9 mouse cellular contexts compared by ENCODE assay signal in the genomic region with DNA sequence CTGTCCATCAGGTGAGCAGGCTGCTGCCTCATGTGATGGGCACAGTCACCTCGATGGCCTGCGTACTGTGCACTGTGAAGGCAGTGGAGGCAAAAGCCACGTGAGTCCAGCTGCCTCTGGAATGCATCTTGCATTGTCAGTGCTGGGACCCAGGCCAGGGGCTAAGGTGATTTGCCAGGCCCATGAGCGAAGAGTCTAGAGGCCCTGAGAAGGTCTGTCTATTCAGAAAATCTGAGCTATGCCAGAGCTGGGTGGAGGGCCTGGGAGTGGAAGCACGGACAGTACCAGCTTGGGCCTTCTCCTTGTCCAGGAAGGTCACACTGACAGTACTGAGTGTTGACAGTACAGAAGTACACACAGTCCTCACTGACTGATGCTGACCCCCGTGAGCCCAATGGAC. TPM values are rescaled to one million over a fixed set of nuclear protein-coding genes. Genes with fewer than 3 reads are reported as not detected.
DNase-seq lines count a peak whose midpoint lies in the region; ATAC-seq and TF ChIP-seq lines count a peak whose summit lies in the region.
"Had no signal": no experiment of that assay in that cellular context is flagged by ENCODE, and none has a peak within 500 bp of the region (broad histone marks: within the 10 kb centered on the region; RNA-seq: fewer than 3 reads in every experiment).

No protein-coding gene starts in this region.

- peaks cover 16% of the 10 kb centered on the region for H3K4me1 ChIP-seq in lung, postnatal 0 days (ENCODE audit: insufficient read depth, low read depth, low read length)

- H3K4me3 ChIP-seq in lung, postnatal 0 days (ENCODE audit: low read depth, low read length): no peak overlapping the region

- no peak for ATAC-seq in lung, postnatal 0 days

- 59% methylated on average over 6 of the region's 6 CpGs for WGBS in lung, postnatal 0 days

- peaks cover 47% of the 10 kb centered on the region for H3K36me3 ChIP-seq in lung, postnatal 0 days (ENCODE audit: insufficient read depth, low read length)

- no peaks in the 10 kb centered on the region for H3K27me3 ChIP-seq in lung, postnatal 0 days (replicated peaks; ENCODE audit: insufficient read depth, low read length)

- H3K9me3 ChIP-seq in lung, postnatal 0 days (ENCODE audit: low read length): no peaks in the 10 kb centered on the region

- no peak overlapping the region for H3K4me2 ChIP-seq in lung, postnatal 0 days (replicated peaks; ENCODE audit: low read depth, low read length)

- no peak overlapping the region for H3K27ac ChIP-seq in lung, postnatal 0 days (ENCODE audit: low read length)

- no peak for TF ChIP-seq CTCF in lung, postnatal 0 days (IDR thresholded peaks at IDR 0.05)

- no peak overlapping the region for H3K9ac ChIP-seq in lung, postnatal 0 days (replicated peaks; ENCODE audit: low read depth)

- no peak for TF ChIP-seq EP300 in lung, postnatal 0 days (IDR thresholded peaks at IDR 0.05)

- DNase-seq in lung, adult 18-20 months: peak; percentile 75 to 80
- DNase-seq in lung, postnatal 0 days (ENCODE audit: low spot score): no peak
- peak; percentile 79 to 85 for DNase-seq in heart, adult 9 months (ENCODE audit: low spot score in 2 of 2)
- DNase-seq in heart, postnatal 4 days: peak; percentile 87
- DNase-seq in lung, postnatal 36 days: peak; percentile 79
- no peak for DNase-seq in left cerebral cortex, postnatal 14 days (ENCODE audit: low spot score in 2 of 2)
- DNase-seq in layer of hippocampus, adult 9-11 months: no peak
- DNase-seq in cerebellum, postnatal 4 days (ENCODE audit: low spot score in 2 of 2): no peak
- DNase-seq: gastrocnemius, postnatal 36 days had no signal

- intact Hi-C loops in left cerebral cortex, postnatal 14 days (cut with DNase I): no loop called here

RNA-seq across cellular contexts. Expression of a gene that starts 23.4 kb away (rescaled TPM):
- 97.0 TPM in 2 replicates for polyA plus RNA-seq in lung, postnatal 0 days (2015; fragmentation: Nextera tagmentation; extraction: Ambion mirVana)
- total RNA-seq in heart, postnatal 4 days (2021): 100 to 1,000 TPM; 254 to 273 TPM
- total RNA-seq in left cerebral cortex, postnatal 14 days (2021): 1 to 10 TPM; 7.1 to 8.3 TPM

Comparison
In these comparisons a context has a peak if more than half of its experiments do, and no peak if none do; other contexts are left out.
1. DNase-seq: peak in lung, adult 18-20 months (2 of 2), heart, adult 9 months (2 of 2), heart, postnatal 4 days (single experiment) and lung, postnatal 36 days (single experiment); none in lung, postnatal 0 days (single experiment), left cerebral cortex, postnatal 14 days (0 of 2), layer of hippocampus, adult 9-11 months (single experiment) and cerebellum, postnatal 4 days (0 of 2).
2. RNA of a gene that starts 23.4 kb away (total RNA-seq): 254 to 273 TPM in heart, postnatal 4 days; 7.1 to 8.3 TPM in left cerebral cortex, postnatal 14 days; every median in the first group is over 10 times any median in the second.